Mouse (Mus musculus): ENCODE measurements at regions not wholly inside any gene's neighbourhood (a gene's known extent, or its start where the extent isn't known, plus 50 kb on each side); places are given as distances from the start of the nearest gene placed in this dataset.
"Not testable (repeated sequence)": the region's sequence is repeated elsewhere in the genome, so short reads cannot be mapped to it uniquely, and the experiment has no call there.

DNA sequence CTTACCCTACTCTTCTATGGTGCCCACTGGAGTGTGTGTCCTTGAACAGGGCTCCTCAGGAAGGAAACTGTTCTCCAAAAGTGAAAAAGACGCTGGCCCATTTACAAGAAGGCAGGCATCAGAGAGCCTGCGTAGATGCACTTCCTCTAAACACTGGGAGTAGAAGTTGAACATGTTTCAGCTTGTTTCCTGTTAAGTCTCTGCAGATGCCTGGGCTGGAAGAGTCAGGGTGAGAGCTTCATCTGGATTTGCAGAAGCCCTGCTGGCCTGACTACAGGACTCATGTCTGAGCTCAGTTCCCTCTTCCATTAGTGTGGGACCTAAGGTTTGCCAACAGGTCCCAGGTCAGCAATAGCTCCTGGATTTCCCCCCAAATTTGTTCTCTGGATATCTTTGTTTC is 54.7 kb upstream of the Nlrp1b start:
- no peak for DNase-seq

DNA sequence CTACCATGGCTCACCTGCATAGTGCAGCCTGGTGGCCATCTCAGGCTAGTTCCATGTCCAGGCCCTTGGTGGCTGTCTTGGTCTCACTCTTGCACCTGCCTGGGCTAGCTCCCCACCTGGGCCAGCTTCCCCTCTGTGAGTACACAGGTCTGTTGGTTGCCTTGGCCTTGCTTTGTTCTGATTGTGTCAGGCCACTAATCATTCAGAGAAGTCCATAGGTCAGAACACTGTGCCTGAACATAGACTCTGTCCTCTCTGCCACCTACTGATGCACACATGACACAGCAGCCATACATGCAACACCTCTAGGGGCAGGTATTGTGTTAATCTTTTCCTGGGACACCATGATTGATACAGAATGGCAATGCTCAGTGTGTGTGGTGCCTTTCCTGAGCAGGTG is 57.7 kb upstream of the Nlrp1b start:
- DNase-seq = not testable (repeated sequence)

DNA sequence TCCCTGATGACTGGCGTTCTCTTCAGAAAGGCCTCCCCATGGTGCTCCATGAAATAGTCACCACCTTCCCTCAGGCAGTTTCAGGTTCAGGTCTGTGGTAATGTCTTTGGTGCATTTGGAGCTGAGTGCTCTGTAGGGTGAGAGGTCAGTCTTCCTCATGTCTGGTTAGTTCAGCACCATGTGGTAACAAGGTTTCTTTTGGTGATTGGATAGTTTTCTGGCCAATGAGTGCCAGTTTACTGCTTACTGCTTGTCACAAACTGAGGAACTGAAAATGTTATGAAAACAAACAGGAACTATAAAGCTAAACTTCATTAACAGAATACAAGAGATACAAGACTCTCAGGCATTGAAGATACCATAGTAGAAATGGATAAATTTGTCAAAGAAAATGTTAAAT is 59.0 kb upstream of the Nlrp1b start:
- no peak for DNase-seq

DNA sequence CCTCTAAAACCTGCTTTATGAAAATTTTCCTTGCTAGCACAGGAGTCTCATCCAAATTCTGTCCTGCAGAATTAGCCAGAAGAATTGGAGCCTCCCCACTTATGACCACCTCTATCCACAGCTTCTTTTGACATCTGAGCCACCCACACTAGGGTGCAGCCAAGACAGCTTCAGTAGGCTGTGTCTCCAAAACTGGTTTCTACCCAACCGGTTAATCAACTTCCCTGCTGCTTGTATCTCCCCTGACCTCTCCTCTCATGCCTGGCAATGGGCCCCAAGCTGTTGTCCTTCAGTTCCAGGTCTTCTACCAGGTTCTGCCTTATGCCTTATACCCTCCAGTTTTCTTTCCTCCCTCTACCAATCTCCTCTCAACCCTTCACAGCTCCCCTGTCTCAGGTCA is 68.9 kb upstream of the Nlrp1b start:
- no peak for DNase-seq

DNA sequence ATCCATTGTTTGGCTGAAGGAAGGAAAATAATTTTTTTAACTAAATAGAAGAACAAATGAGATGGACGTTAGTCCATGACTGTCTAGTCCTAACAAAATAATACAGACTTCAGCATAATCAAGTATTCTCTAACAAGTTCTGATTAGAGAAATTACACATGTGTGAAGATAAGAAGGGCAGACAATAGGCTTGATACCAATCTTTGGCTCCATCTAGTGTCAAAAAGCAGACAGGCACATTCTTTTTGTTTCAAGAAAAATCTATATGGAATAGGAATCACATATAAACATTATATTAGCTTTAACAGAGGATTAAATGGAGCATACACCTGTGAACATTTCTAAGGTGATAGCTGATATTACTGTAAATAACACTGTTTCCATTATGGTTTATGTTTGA is 92.9 kb upstream of the Nlrp1b start:
- peak; percentile 47 for DNase-seq

DNA sequence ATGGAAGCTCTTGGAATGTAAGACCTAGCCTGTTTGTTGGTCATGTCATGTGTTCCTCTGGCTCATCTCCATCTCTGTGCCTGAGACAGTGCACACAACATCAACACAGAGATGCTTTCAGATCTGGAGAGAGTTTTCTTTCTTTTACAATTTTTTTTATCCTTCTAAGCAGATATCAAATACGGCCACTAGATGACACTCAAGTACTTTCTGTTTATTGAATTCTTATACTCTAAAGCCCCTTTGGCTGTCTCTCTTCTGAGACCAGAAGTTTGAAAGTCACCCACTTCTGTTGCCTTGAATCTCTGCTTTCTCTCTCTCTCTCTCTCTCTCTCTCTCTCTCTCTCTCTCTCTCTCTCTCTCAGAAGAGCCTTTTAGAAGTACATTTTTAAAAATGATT is 106.9 kb upstream of the Nlrp1b start:
- peak; percentile 70 for DNase-seq

DNA sequence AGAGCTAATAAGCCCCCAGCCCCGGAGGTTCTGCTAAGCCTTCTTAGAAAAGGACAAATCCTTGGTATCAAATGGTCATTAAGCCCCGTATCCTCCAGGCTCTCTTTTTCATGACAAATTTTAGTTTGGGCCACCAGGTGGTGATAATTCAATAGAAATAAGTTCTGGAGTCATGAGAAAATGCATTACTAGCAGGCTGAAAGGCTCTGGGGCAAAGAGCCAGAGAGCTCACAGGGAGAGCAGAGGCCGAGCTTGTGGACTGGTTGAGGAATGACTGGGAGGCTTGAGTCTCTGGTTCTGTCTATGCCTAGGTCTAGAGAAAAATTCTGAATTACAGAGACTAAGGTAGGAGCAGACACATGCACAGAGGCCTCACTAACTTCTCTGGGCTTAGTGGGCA is 115.5 kb upstream of the Nlrp1b start:
- DNase-seq = peak; percentile 73

DNA sequence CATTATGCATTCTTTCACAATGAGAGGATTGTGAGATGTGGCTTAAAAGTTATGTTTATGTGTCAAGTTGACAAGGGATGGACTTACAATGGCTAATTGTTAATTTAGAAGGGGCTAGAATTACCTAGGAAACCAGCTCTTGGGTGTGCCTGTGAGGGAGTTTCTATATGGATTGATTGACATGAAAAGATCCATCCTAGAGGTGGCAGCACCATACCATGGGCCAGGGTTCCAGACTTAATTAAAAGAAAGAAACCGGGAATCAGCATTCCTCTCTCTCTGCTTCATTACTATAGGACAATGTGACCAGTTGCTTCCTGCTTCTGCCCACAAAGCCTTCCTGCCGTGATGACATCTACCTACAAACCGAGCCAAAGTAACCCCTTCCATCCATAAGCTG is 126.6 kb upstream of the Nlrp1b start:
- peak; percentile 48 for DNase-seq

DNA sequence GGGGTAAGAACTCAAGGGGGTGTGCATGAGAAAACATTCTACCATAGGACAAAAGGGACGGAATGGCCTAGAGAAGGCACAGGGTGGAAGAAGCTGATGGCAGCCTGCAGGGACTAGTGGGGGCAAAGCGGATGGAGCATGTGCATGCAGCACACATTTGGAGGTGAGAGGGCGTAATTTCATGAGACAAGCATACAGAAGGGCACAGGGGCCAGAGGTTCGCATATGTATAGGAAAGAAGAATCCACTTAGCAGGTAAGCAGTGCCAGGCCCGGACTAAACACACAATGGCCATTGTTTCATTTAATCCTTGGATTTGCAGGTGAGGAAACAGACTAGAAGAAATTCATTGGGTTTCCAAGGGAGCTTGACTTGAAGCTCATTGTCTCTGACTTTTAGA is 130.3 kb upstream of the Nlrp1b start:
- DNase-seq = no peak

DNA sequence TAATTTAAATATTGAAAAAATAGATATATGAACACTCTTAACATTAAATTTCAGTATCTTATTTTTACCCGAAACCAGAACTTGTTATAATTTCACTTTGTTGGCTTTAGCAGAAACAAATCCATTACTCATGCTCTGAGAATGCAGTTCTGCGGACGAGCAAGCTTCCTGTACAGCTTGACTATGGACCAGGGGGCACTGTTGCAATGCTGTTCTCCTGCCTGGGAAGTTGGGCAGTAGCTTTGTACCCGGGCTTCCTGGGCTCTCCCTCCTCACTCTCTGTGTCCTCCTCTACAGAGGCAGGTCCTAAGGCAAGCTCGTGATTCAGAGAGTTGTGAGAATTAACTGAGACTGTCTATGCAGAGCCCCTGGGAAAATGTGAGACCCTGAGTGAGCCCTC is 141.3 kb upstream of the Nlrp1b start:
- DNase-seq = no peak

DNA sequence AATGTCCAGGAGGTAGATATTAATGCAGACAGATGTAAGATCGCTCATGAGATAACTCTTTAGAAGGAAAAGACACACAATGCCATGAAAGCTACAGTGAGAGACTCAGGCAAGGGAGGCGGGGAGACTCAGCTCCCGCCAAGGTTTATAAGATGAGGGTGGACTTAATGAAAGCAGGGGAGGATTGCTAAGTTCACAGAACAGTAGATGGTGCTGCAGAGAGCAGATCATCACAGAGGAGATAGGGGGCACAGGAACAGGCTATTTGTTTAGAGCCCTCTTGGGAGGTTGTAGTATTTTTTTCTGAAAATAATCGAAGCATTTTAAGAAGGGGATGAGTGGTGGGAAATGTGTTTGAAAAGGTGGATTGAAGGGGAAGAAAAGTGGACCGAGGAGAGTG is 144.6 kb upstream of the Nlrp1b start:
- DNase-seq = no peak

DNA sequence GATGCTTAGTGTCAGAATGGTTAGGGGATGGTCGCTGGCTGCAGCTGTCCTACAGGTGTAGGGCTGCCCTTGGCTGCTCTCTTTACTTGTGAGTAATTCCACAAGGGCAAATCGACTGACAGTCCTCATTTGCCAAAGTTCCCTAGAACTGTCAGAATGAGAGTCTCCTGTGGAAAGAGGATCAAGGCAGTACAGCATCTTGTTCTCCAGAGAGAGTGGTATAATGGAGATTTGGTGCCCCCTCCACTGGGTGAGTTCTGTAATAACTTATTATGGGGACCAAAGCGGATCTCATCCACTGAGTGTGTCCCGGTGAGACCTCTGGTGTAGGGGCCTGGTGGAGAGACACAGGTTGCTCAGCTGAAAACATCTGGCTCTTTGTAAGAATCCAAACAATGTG is 157.9 kb upstream of the Nlrp1b start:
- DNase-seq = no peak

DNA sequence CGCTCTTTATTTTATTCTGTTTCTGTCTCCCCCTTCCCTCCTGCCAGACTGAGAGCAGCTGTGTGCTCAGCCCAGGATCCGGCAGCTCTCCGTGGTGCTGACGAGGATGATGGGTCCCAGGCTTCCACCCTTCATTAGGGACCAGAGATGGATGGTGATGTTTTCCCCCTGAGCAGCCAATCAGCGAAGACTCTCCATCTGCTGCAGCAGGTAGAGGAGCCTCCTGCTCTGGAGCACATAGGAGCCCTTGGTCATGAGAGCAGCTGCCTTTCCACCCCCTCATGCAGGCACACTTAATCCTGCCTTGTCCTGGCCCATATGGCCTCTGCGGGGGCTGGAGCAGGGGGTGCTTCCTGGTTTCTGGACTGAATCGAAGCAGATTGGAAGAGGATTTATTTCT is 159.1 kb upstream of the Nlrp1b start:
- peak; percentile 90 for DNase-seq

DNA sequence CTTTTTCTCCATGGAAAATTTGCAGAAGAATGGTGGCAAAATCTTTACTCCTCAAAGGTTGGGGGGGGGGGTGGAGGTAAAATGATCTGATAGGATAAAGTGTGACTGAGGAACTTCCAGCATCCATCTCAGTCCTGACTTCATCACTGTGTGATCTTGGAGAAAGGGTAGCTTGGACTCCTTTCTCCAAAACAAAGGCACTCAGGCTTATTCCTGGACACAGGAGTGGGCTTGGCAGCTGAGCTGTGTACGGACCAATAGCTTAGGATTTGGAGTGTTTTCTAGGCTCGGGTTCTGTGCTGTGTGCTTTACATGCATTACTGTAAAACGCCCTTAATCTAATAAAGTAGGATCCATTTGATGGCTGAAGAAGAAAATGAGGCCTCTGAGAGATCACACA is 159.6 kb upstream of the Nlrp1b start:
- no peak for DNase-seq

DNA sequence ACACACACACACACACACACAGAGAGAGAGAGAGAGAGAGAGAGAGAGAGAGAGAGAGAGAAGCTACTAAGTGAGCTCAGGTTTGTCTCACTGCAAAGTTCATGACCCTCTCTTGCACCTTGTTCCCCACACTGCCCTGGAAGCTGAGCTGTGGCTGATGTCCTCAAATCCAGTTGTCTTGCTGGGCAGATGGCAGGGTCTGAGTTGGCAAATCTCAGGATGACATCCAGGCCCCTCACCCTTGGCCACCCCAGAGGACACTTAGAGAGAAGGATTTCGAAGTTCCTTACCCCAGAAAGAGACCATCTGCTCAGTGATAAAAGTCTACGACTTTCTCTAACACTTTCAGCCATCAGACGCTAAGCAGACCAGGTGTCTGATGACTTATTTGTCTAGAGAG is 160.1 kb upstream of the Nlrp1b start:
- peak; percentile 24 for DNase-seq

DNA sequence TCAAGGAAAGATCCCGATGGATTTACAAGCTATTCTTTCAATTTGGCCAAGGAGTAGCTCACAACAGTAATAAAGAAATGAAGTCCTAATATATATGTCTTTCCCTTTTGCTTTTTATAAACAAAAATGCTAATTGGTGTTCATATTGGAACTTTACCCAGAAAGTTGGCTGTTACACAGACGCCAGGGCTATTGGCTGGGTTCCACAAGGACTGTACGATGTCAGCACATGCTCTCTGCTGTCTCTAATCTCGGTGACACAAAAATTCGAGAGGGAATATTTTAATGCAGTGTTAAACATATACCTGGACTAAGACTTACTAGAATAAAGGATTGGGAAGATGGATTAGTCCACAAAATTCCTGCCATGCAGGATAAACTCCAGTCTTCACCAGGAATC is 162.9 kb upstream of the Nlrp1b start:
- no peak for DNase-seq

DNA sequence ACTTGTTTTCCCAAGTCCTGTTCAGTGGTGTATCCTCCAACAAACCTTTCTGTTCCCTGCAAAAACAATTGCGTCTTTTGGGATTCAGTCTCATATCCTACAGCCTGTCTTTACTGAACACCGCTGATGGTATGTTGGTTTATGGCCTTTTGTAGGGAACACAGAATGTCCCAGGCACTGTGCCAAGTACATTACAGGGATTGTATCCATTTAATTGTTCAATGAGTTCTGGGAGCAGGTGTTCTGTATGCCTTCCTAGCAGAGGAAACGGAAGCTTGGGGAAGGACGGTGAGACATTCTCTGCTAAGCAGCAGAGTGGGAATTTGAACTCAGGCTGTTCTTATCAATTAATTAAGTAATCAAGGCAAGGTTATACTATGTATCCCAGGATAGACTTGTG is 164.5 kb upstream of the Nlrp1b start:
- DNase-seq = no peak

DNA sequence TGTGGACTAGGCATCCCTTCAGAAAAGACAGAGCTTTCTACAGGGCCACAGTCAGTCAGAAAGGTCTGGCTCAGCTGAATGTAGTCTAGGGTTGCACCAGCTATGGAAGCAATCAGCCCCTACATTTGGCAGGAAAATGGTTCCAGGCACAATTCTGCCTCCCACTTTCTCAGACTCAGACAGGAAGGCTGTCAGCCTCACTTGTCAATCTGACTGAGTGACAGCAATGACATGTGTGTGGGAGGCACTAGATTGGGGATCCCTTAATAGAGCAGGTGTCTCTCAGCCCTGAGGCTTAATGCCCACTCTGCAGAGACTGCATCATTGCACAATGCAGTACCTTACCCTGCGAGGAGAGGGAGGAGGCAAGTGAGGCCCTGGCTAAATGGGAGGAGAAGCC is 165.1 kb upstream of the Nlrp1b start:
- DNase-seq = no peak

DNA sequence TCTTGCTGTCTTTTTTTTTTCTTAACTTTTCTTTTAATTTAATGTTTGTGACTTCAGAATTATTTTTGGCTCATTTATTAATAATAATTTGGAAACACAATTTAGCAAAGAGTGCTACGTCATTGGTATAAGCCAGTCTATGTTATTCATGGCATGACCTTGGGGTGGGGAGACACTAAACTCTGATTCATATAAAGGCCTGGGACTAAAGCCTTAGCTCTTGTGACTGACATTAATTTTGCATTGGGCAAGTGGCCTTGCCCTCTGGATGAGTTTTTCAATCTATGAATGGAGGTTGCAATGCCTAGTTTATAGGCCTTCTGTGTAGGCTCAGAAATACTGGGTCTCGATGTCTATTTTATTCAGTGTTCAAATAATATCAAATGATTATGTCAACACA is 169.8 kb upstream of the Nlrp1b start:
- no peak for DNase-seq

DNA sequence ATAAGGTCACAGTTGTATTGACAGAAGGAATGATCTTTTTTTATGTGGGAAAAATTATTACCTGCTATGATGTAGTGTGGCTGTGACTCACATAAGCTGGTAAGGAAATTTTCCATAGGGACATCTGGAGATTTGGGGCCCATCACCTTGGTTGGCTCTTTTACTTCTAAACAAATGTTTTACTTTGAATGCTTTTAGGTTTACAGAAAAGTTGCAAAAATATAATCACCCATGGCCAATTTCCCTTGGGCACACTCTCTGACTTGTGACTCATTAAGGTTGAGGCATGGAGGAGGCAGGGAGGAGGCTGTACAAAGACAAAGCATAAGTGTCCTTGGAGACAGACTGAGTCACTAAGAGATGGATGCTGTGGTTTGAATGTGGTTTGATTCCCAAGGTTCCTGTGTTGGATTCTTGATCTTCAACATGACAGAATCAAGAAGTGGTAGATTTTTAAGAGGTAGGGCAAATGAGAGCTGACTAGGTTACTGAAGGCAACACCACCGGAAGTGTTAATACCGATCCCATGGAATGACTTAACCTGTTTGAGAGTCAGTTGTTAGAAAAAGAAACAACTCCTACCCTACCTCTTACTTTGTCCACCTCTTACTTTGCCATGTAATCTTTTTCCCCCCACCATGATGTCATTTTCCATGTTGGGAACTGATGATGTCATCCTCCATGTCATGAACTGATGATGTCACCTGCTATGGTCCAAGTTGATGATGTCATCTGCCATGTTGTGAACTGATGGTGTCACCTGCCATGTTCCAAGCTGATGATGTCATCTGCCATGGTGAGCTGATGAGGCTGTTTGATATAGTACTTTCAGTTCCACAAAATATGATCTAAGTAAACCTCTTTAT is 171.1 kb upstream of the Nlrp1b start:
- DNase-seq = no peak

DNA sequence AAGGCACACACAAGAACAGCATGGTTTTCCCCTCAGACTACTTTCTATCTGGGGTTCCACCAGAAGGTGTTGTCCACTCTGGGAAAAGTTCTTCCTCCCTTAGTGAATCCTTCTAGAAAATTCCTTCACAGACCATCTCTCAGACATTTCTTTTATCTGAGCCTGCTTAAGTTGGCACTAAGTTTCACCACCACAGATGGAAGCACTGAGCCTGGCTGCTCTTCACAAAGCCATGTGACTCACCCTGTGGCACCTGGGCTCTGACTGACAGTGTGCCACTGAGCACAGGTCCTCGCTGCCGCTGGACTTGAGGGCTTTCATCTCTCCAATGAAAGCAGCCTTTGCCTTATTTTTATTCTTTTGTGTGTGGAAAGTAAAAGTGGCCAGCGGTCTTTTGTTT is 173.8 kb upstream of the Nlrp1b start:
- DNase-seq = no peak

DNA sequence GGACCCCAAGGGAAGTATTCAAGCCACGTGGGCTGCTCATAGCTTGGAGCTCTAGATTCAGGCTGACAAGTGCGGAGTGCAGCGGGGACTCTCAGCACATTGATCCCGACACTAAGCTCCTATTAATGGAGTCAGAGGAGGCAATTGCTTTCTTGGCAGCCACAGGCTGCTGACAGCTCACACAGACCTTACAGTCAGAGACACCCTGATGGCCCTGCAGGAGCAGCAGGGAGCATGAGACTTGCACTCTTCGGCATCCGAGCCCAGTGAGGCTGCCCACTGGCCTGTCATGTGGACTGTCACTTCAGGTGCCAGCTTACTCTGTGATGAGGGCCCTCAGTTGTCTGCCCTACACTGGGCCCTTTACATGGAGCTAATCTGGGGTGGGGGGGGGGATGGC is 176.5 kb upstream of the Nlrp1b start:
- peak; percentile 53 for DNase-seq

DNA sequence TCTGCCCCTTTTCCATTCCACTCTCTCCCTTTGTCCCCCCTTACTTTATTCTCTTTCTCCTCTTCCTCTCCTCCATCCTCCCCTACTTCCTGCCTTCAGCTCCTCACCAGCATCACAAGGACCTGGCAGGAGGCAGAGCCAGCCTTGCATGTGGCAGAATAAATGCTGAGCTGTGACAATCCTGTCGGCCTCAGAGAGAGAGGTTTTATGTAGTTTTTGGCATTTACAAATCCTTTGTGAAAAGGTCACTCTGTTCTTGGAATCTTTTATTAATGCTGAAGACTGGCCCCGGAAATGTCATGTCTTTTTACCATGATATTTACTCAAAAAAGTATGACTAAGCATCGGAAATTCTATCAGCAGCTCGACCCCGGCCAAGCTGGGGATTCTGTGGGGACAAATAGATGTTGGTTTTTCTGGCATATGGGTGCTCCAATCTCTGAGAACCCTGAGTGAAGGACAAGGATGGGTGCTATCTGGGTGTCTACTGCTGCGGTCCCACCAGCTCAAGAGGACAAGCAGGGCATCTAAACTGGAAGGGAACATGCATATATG is 178.8 kb upstream of the Nlrp1b start:
- DNase-seq = no peak

DNA sequence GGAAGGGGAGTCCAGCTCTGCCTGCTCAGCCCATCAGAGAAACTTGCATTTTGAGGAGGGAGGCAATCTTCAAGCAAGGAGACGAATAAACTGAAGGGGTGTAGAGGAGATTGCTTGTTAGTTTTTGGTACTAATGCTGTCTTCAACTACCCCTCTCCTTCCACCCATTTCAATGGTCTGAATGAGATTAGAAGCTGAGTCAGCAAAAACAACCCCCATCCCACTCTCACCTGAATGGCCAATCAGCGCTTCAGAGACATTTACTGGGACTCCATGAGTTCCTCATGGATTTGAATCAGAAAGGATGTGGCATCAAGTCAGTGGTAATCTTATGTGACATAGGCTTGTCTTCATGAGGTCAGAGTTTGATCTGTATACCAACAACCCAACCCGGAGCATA is 180.0 kb upstream of the Nlrp1b start:
- DNase-seq = no peak

DNA sequence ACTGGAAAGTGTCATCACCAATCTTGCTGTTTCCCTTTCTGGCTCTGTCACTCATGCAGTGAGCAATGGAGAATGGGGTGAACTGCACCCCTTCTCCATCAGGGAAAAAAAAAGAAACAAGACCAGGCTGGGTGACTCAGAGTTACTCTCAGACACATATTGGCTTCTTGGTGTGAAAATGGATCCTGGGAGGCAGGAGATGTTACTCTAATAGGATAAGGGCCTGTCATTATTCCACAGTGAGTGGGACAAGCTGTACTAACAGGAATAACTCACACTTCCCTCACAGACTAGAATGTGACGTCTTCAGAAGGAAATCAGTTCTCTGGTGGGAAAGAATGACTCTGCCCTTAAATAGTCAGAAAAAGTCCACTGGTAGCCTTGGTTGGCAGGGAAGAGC is 181.4 kb upstream of the Nlrp1b start:
- DNase-seq = no peak
